Mouse (Mus musculus): Measurements from ENCODE around the gene Foxo3. TPM values are rescaled to one million over a fixed set of nuclear protein-coding genes. Genes with fewer than 3 reads are reported as not detected.

The Foxo3 gene
- polyA plus RNA-seq, 2 experiments from 2014 or later: 8.6 to 12.8 TPM

GRCm38 (mm10) chr10:42177771-42178674 is 98.5 kb downstream of the Foxo3 start:
- no peak for ATAC-seq

DNA sequence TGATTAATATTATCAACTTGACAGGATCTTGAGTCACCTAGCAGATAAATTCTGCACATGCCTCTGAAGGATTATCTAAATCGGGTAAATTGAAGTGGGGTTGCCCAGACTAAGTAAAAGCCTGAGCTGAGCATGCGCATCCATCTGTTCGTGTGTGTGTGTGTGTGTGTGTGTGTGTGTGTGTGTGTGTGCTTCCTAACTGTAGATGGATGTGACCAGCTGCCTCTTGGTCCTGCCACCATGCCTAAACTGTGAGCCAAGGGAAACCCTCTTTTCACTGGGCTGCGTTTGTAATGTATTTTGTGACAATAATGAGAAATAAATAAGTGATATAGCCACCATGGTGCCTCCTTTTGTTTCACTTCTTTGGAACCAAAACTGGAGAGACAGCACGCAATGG is 102.3 kb downstream of the Foxo3 start:
- ATAC-seq: no peak

DNA sequence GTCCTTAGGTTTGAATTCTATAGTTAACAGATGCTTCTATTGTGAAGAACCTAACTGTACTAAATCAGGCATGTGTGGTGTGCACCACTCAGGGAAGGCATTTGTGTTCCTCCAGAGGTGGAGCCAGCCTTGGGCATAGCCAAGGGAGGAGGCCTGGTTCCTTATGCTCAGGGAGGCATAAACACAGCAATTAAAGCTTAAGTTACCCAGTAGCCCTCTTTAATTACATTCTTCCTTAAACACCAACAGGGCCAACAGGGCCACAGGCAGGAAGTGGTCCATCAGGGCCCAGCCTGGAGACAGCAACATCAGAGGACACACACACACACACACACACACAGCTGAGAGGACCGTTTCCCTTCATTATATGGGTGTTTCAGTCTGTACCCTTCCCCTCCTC is 102.7 kb downstream of the Foxo3 start:
- ATAC-seq: no peak

DNA sequence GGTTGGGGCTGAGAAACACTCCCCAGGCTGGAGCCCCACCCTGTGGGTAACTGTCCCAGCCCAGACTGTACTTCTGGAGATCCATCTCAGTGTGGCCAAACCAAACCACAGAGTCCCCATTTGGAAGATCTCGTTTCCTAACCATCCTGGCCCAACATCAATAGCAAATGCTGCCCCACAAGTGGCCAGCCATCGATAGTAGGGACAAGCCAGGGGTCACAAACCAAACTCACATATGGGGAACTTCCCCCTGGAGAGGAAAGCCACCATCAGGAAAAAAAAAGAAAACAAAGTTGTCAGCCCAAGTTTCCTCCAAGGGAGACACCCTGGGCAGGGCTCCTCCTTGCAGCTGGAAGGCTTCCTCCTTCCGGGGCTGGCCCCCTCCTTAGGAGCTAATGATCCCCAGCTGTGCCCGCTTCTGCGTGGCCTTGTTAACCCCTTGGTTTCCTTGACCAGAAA is 105.6 kb downstream of the Foxo3 start:
- no peak for ATAC-seq

DNA sequence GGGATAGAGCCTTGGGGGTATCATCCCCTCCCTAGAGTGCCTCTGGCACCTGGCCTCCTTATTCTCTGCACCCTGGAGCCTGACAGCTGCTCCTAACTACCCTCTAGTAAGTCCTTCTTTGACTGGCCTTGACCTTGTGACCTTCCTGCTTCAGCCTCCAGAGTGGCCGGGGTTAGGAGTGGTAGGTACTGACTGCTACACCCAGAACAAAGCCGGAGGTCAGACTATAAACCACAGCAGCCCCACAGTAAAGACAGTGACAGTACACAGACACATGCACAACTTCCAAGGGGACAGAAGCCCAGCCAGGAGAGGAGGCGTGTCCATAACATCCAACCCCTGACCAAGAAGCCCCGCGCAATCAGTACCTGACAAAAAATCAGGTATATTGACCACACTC is 106.4 kb downstream of the Foxo3 start:
- ATAC-seq: no peak

- no peak for ATAC-seq
These were observed 121.8 kb downstream of the Foxo3 start for GRCm38 (mm10) chr10:42154727-42155126.

DNA sequence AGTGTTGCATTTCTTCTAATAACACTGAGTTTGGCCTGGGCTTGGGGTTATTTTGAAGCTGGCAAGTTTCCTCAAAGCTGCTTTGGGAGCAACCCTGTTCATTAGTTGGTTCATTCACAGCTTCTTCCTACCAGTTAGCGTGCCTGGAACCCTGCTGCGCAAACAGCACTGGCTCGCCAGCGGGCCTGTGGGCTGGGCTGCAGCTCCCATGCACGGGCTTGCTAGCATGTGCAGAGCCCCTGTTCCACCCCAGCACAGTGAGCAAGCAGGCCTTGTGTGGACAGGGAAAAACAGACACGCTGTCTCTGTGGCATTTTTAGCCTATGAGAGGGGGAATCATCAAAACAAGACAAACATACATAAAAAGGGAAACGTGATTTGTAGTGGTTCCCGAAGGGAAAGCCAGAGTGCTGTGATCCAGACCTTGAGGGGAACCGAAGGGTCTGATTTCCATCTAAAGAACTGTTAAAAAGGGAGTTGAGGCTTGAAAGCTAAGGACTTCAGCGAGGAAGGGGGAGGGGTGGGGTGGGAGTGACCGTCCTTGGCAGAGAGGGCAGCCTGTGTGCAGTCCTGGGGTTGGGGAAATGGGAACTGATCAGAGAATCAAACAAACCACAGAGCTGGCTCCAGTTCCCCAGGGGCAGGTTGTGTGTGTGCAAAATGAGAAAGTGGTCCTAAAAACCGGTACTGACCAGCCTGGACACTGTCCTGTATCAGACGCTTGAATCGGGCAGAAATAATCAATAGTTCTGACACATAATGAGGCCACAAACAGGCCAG is 123.9 kb downstream of the Foxo3 start:
- ATAC-seq: no peak

- no peak for ATAC-seq
These were observed 126.8 kb downstream of the Foxo3 start for GRCm38 (mm10) chr10:42149767-42150166.

- no peak for ATAC-seq
These were observed 128.2 kb downstream of the Foxo3 start for GRCm38 (mm10) chr10:42148326-42148725.

GRCm38 (mm10) chr10:42145221-42145620 is 131.3 kb downstream of the Foxo3 start:
- ATAC-seq: no peak

DNA sequence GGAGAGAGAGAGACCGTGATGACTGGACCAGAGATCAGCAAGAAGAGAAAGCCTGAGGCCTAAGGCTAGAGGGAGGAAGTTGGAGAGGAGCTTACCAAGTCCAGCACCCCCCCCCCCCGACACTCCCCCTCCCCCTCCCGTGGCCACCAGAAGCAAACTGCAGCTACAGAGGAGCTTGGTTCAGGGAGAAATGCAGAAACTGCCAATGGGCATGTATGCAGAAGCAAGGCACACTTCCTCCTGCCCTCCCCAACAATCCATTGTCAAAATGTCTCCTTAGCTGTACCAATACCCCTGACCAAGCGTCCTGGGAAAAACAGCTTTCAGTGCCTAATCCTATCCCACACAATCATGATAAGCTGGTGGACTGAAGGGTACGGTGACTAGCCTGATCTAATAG is 131.8 kb downstream of the Foxo3 start:
- ATAC-seq: no peak

GRCm38 (mm10) chr10:42144176-42144575 is 132.4 kb downstream of the Foxo3 start:
- ATAC-seq: no peak

DNA sequence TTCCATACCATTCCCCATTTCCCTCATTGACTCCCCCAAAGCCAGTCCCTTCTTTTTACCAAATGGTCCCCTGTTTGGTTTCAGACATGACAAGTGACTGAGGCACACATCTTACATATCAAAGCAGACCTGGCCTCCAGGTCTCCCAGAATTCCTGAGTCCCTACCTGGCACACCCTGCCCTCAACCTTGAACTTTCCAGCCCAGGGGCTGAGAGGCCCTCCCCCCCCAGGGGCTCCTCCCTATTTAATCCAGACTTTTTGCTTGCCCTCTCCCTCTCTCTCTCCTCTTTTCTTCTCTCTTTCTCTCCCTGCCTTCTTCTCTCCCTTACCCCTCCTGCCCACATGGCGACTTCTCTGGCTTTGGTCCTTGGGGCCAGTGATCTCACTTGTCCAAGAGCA is 133.8 kb downstream of the Foxo3 start:
- ATAC-seq: no peak

GRCm38 (mm10) chr10:42142081-42142480 is 134.5 kb downstream of the Foxo3 start:
- ATAC-seq: no peak

GRCm38 (mm10) chr10:42139749-42140148 is 136.8 kb downstream of the Foxo3 start:
- ATAC-seq: no peak

GRCm38 (mm10) chr10:42134759-42135702 is 141.5 kb downstream of the Foxo3 start:
- no peak for ATAC-seq

Other genes with a start within 250 kb of the Foxo3 start
- gene Afg1l, start 201.8 kb upstream of the Foxo3 start, polyA plus RNA-seq (2017; shearing (Covaris generic)): 1 to 10 TPM; 4.0 to 5.8 TPM
- gene Snx3, start 225.3 kb upstream of the Foxo3 start, polyA plus RNA-seq (2017; shearing (Covaris generic)): 100 to 1,000 TPM; 204 to 227 TPM